Mouse (Mus musculus): ENCODE data around the gene Spef1.

Spef1 gene

GRCm38 (mm10) chr2:131125157-131125963 is 61.7 kb downstream of the Spef1 start:
- in situ Hi-C loops (cut with MboI, MseI) = no loop called here

- in situ Hi-C loops (cut with MboI, MseI) = no loop called here
Observed at GRCm38 (mm10) chr2:131124166-131124565, 62.9 kb downstream of the Spef1 start.
